Mouse (Mus musculus): ENCODE results near the gene Slc6a9. TPM values are rescaled to one million over a fixed set of nuclear protein-coding genes. Genes with fewer than 3 reads are reported as not detected.

The Slc6a9 gene
- polyA plus RNA-seq, 1 experiment from 2014 or later: 53.7 TPM

- Histone ChIP-seq H3K4me1 (ENCODE audit: control insufficient read depth, low read depth, low read length) (peaks cover 12% of the 10 kb centered on the region), H3K27me3 (ENCODE audit: control insufficient read depth, insufficient read depth, low read depth, low read length) (no peaks in the 10 kb centered on the region), H3K9me3 (replicated peaks; ENCODE audit: control insufficient read depth, low read length) (no peaks in the 10 kb centered on the region), H3K4me2 (ENCODE audit: low read depth, low read length) (no peak overlapping the region), H3K36me3 (ENCODE audit: control insufficient read depth, insufficient read depth) (peaks cover 97% of the 10 kb centered on the region), H3K9ac (ENCODE audit: low read depth, low read length) (no peak overlapping the region), H3K27ac (ENCODE audit: low read length) (no peak overlapping the region), H3K4me3 (ENCODE audit: low read depth, low read length) (no peak overlapping the region)
- WGBS (ENCODE audit: insufficient replicate concordance): 88% methylated on average over 9 of the region's 9 CpGs
- no peak for ATAC-seq (ENCODE audit: low read depth)
These were observed 26.3 kb downstream of the Slc6a9 start for GRCm38 (mm10) chr4:117860570-117860969.

GRCm38 (mm10) chr4:117862823-117863222, 28.5 kb downstream of the Slc6a9 start:
- H3K4me1 ChIP-seq (ENCODE audit: control insufficient read depth, low read depth, low read length): peaks cover 18% of the 10 kb centered on the region
- peak; percentile 38 for ATAC-seq (ENCODE audit: low read depth)
- 57% methylated on average over 4 of the region's 4 CpGs for WGBS (ENCODE audit: insufficient replicate concordance)

GRCm38 (mm10) chr4:117866083-117866482, 31.8 kb downstream of the Slc6a9 start:
- Histone ChIP-seq H3K4me3 (ENCODE audit: low read depth, low read length) (no peak overlapping the region), H3K27ac (ENCODE audit: low read length) (no peak overlapping the region), H3K36me3 (ENCODE audit: control insufficient read depth, insufficient read depth) (peaks cover 85% of the 10 kb centered on the region), H3K4me2 (ENCODE audit: low read depth, low read length) (no peak overlapping the region), H3K9me3 (replicated peaks; ENCODE audit: control insufficient read depth, low read length) (no peaks in the 10 kb centered on the region), H3K27me3 (ENCODE audit: control insufficient read depth, insufficient read depth, low read depth, low read length) (no peaks in the 10 kb centered on the region; the same call in 1 of the 2 replicates), H3K4me1 (ENCODE audit: control insufficient read depth, low read depth, low read length) (peaks cover 17% of the 10 kb centered on the region), H3K9ac (ENCODE audit: low read depth, low read length) (no peak overlapping the region)
- no peak for ATAC-seq (ENCODE audit: low read depth)
- WGBS (ENCODE audit: insufficient replicate concordance): 86% methylated on average over 9 of the region's 9 CpGs

More at GRCm38 (mm10) chr4:117862823-117863222, 28.5 kb downstream of the Slc6a9 start:
- Histone ChIP-seq H3K9ac (ENCODE audit: low read depth, low read length) (no peak overlapping the region), H3K36me3 (ENCODE audit: control insufficient read depth, insufficient read depth) (peaks cover 96% of the 10 kb centered on the region), H3K27me3 (ENCODE audit: control insufficient read depth, insufficient read depth, low read depth, low read length) (no peaks in the 10 kb centered on the region), H3K27ac (ENCODE audit: low read length) (no peak overlapping the region), H3K4me3 (ENCODE audit: low read depth, low read length) (no peak overlapping the region), H3K9me3 (replicated peaks; ENCODE audit: control insufficient read depth, low read length) (no peaks in the 10 kb centered on the region), H3K4me2 (ENCODE audit: low read depth, low read length) (no peak overlapping the region)

GRCm38 (mm10) chr4:117867000-117867399, 32.7 kb downstream of the Slc6a9 start:
- H3K9me3 ChIP-seq (replicated peaks; ENCODE audit: control insufficient read depth, low read length): no peaks in the 10 kb centered on the region
- no peak overlapping the region for H3K27ac ChIP-seq (ENCODE audit: low read length)
- H3K4me2 ChIP-seq (ENCODE audit: low read depth, low read length): no peak overlapping the region
- peaks cover 25% of the 10 kb centered on the region for H3K4me1 ChIP-seq (ENCODE audit: control insufficient read depth, low read depth, low read length)
- no peak overlapping the region for H3K9ac ChIP-seq (ENCODE audit: low read depth, low read length)
- no peak for ATAC-seq (ENCODE audit: low read depth)
- H3K36me3 ChIP-seq (ENCODE audit: control insufficient read depth, insufficient read depth): peaks cover 76% of the 10 kb centered on the region
- no peak overlapping the region for H3K4me3 ChIP-seq (ENCODE audit: low read depth, low read length)
- no peaks in the 10 kb centered on the region; the same call in 1 of the 2 replicates for H3K27me3 ChIP-seq (ENCODE audit: control insufficient read depth, insufficient read depth, low read depth, low read length)
- WGBS (ENCODE audit: insufficient replicate concordance): 24% methylated on average over 6 of the region's 6 CpGs

GRCm38 (mm10) chr4:117867823-117868222, 33.5 kb downstream of the Slc6a9 start:
- H3K27me3 ChIP-seq (ENCODE audit: control insufficient read depth, insufficient read depth, low read depth, low read length): no peaks in the 10 kb centered on the region; the same call in 1 of the 2 replicates
- no peak overlapping the region for H3K27ac ChIP-seq (ENCODE audit: low read length)
- no peak overlapping the region for H3K4me3 ChIP-seq (ENCODE audit: low read depth, low read length)
- H3K36me3 ChIP-seq (ENCODE audit: control insufficient read depth, insufficient read depth): peaks cover 68% of the 10 kb centered on the region
- no peak for ATAC-seq (ENCODE audit: low read depth)
- H3K9ac ChIP-seq (ENCODE audit: low read depth, low read length): no peak overlapping the region
- H3K4me2 ChIP-seq (ENCODE audit: low read depth, low read length): no peak overlapping the region
- no peaks in the 10 kb centered on the region for H3K9me3 ChIP-seq (replicated peaks; ENCODE audit: control insufficient read depth, low read length)
- WGBS (ENCODE audit: insufficient replicate concordance): 18% methylated on average over 24 of the region's 24 CpGs
- H3K4me1 ChIP-seq (ENCODE audit: control insufficient read depth, low read depth, low read length): peaks cover 30% of the 10 kb centered on the region

GRCm38 (mm10) chr4:117869317-117869716, 35.0 kb downstream of the Slc6a9 start:
- H3K36me3 ChIP-seq (ENCODE audit: control insufficient read depth, insufficient read depth): peaks cover 53% of the 10 kb centered on the region

GRCm38 (mm10) chr4:117870437-117870836, 36.1 kb downstream of the Slc6a9 start:
- H3K9me3 ChIP-seq (replicated peaks; ENCODE audit: control insufficient read depth, low read length): no peaks in the 10 kb centered on the region
- H3K27ac ChIP-seq (ENCODE audit: low read length): peak overlapping the region; percentile 6; the same call in 1 of the 2 replicates
- no peak overlapping the region for H3K9ac ChIP-seq (ENCODE audit: low read depth, low read length)
- ATAC-seq (ENCODE audit: low read depth): 0 out of 2 replicates have a peak, but pooled peaks have one; percentile 14
- H3K27me3 ChIP-seq (ENCODE audit: control insufficient read depth, insufficient read depth, low read depth, low read length): no peaks in the 10 kb centered on the region; the same call in 1 of the 2 replicates
- no peak overlapping the region for H3K4me3 ChIP-seq (ENCODE audit: low read depth, low read length)
- no peak overlapping the region for H3K4me2 ChIP-seq (ENCODE audit: low read depth, low read length)
- 39% methylated on average over 1 of the region's 1 CpGs for WGBS (ENCODE audit: insufficient replicate concordance)
- H3K4me1 ChIP-seq (ENCODE audit: control insufficient read depth, low read depth, low read length): peaks cover 30% of the 10 kb centered on the region
- H3K36me3 ChIP-seq (ENCODE audit: control insufficient read depth, insufficient read depth): peaks cover 42% of the 10 kb centered on the region

More at GRCm38 (mm10) chr4:117869317-117869716, 35.0 kb downstream of the Slc6a9 start:
- Histone ChIP-seq H3K4me1 (ENCODE audit: control insufficient read depth, low read depth, low read length) (peaks cover 30% of the 10 kb centered on the region), H3K4me2 (ENCODE audit: low read depth, low read length) (no peak overlapping the region), H3K9ac (ENCODE audit: low read depth, low read length) (no peak overlapping the region), H3K9me3 (replicated peaks; ENCODE audit: control insufficient read depth, low read length) (no peaks in the 10 kb centered on the region), H3K4me3 (ENCODE audit: low read depth, low read length) (no peak overlapping the region), H3K27me3 (ENCODE audit: control insufficient read depth, insufficient read depth, low read depth, low read length) (no peaks in the 10 kb centered on the region; the same call in 1 of the 2 replicates), H3K27ac (ENCODE audit: low read length) (no peak overlapping the region)
- WGBS (ENCODE audit: insufficient replicate concordance): 82% methylated on average over 9 of the region's 9 CpGs
- ATAC-seq (ENCODE audit: low read depth): no peak

- Histone ChIP-seq H3K36me3 (ENCODE audit: control insufficient read depth, insufficient read depth) (peaks cover 30% of the 10 kb centered on the region), H3K27me3 (ENCODE audit: control insufficient read depth, insufficient read depth, low read depth, low read length) (no peaks in the 10 kb centered on the region; the same call in 1 of the 2 replicates), H3K4me3 (ENCODE audit: low read depth, low read length) (no peak overlapping the region), H3K27ac (ENCODE audit: low read length) (peak overlapping the region; percentile 13; the same call in 1 of the 2 replicates), H3K4me1 (ENCODE audit: control insufficient read depth, low read depth, low read length) (peaks cover 30% of the 10 kb centered on the region), H3K9ac (ENCODE audit: low read depth, low read length) (no peak overlapping the region), H3K9me3 (replicated peaks; ENCODE audit: control insufficient read depth, low read length) (no peaks in the 10 kb centered on the region), H3K4me2 (ENCODE audit: low read depth, low read length) (no peak overlapping the region)
- ATAC-seq (ENCODE audit: low read depth): peak; percentile 35
- 55% methylated on average over 7 of the region's 7 CpGs for WGBS (ENCODE audit: insufficient replicate concordance)
These were observed 37.5 kb downstream of the Slc6a9 start for GRCm38 (mm10) chr4:117871787-117872186.

GRCm38 (mm10) chr4:117872471-117872886, 38.2 kb downstream of the Slc6a9 start, which contains the start of gene Ccdc24:
TSS of gene Ccdc24 (minus strand) at chr4:117872557.
- peak; percentile 37 for ATAC-seq (ENCODE audit: low read depth)
- peak within 1 kb of the TSS; percentile 13; the same call in 1 of the 2 replicates for H3K27ac ChIP-seq (ENCODE audit: low read length)
- 19% methylated on average over 14 of the region's 14 CpGs for WGBS (ENCODE audit: insufficient replicate concordance)

More at GRCm38 (mm10) chr4:117872471-117872886, 38.2 kb downstream of the Slc6a9 start, which contains the start of gene Ccdc24:
- Histone ChIP-seq H3K9ac (ENCODE audit: low read depth, low read length) (0 out of 2 replicates have a peak within 1 kb of the TSS, but pooled peaks have one; percentile 2), H3K4me2 (ENCODE audit: low read depth, low read length) (peak within 1 kb of the TSS; percentile 46), H3K9me3 (replicated peaks; ENCODE audit: control insufficient read depth, low read length) (no peaks in the 10 kb centered on the region), H3K36me3 (ENCODE audit: control insufficient read depth, insufficient read depth) (peaks cover 23% of the 10 kb centered on the region), H3K4me1 (ENCODE audit: control insufficient read depth, low read depth, low read length) (peaks cover 27% of the 10 kb centered on the region), H3K27me3 (ENCODE audit: control insufficient read depth, insufficient read depth, low read depth, low read length) (no peaks in the 10 kb centered on the region; the same call in 1 of the 2 replicates), H3K4me3 (ENCODE audit: low read depth, low read length) (peak within 1 kb of the TSS; percentile 4)
